Mouse (Mus musculus) neural tube, embryonic 12.5 days (tissue): Measurements from ENCODE around the gene Mtch1. TPM values are rescaled to one million over a fixed set of nuclear protein-coding genes. Genes with fewer than 3 reads are reported as not detected.

Experiments used
- ATAC-seq: fragments of 200-750 bp; cut with Nextera tagmentation; 2 replicates; pipeline ENCODE4 v1.8.0; 2017; ENCODE audit warnings: low read depth, mild to moderate bottlenecking, moderate TSS enrichment, moderate library complexity; ENCODE audit not compliant: low FRiP score
- H3K27ac ChIP-seq: fragments of 300-500 bp; sonication (generic); 2 replicates; pipeline ENCODE4 v1.5.1; 2016
- H3K27me3 ChIP-seq: fragments of 300-500 bp; sonication (generic); replicated peaks from 2 replicates; pipeline ENCODE4 v1.6.1; 2016; ENCODE audit warnings: mild to moderate bottlenecking
- H3K36me3 ChIP-seq: fragments of 300-500 bp; sonication (generic); 2 replicates; pipeline ENCODE4 v1.6.1; 2016; ENCODE audit warnings: mild to moderate bottlenecking
- H3K4me1 ChIP-seq: fragments of 300-500 bp; sonication (generic); 2 replicates; pipeline ENCODE4 v1.6.1; 2016
- H3K4me2 ChIP-seq: fragments of 300-500 bp; sonication (generic); replicated peaks from 2 replicates; pipeline ENCODE4 v1.6.1; 2016; ENCODE audit warnings: mild to moderate bottlenecking
- H3K4me3 ChIP-seq: fragments of 300-500 bp; sonication (generic); 2 replicates; pipeline ENCODE4 v1.5.1; 2016
- H3K9ac ChIP-seq: fragments of 300-500 bp; sonication (generic); 2 replicates; pipeline ENCODE4 v1.6.1; 2016; ENCODE audit warnings: mild to moderate bottlenecking
- H3K9me3 ChIP-seq: fragments of 300-500 bp; sonication (generic); 2 replicates; pipeline ENCODE4 v1.6.1; 2016; ENCODE audit warnings: mild to moderate bottlenecking
- WGBS: fragments of 180-500 bp; shearing (Covaris S2); methylation state at CpG from one replicate; pipeline ENCODE4 v1.1.7; 2016; 5-methylcytosine and 5-hydroxymethylcytosine counted together
- polyA plus RNA-seq: library from polyadenylated mRNA; unstranded; fragments of >200 nt; fragmentation: Nextera tagmentation; extraction: Ambion mirVana; gene quantifications from 2 replicates; pipeline ENCODE4 v1.2.1, GENCODE M21; 2016

Gene Mtch1
- polyA plus RNA-seq, 1 experiment from 2014 or later = 479 TPM

DNA sequence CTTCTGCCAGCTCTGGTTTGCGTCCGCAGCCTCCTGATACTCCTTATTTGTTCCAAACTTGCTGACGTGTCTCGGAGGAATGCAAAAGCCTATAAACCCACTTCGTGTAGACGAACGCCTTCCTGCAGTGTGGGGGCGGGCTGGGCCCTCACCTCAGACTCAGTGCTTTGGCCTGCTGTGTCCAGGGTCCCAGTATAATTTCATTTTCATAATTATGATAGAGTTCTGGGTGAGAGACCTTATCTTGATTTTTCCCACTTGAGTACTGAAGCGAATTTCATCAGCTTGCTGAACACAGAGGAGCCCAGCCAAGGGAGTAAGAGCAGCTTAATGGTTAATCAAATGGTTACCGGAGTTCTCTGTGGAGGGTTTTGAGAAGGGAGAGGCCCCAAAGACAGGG lies 50.4 kb downstream of the Mtch1 start:
- 79% methylated on average over 10 of the region's 10 CpGs for WGBS
- no peak for ATAC-seq
- Histone ChIP-seq H3K27ac (no peak overlapping the region), H3K9me3 (no peaks in the 10 kb centered on the region), H3K4me1 (no peaks in the 10 kb centered on the region), H3K4me3 (no peak overlapping the region), H3K4me2 (no peak overlapping the region), H3K36me3 (peaks cover 73% of the 10 kb centered on the region), H3K9ac (no peak overlapping the region), H3K27me3 (no peaks in the 10 kb centered on the region)

GRCm38 (mm10) chr17:29295835-29296234 lies 51.9 kb downstream of the Mtch1 start:
- no peak for ATAC-seq
- 73% methylated on average over 5 of the region's 5 CpGs for WGBS
- Histone ChIP-seq H3K9ac (no peak overlapping the region), H3K9me3 (no peaks in the 10 kb centered on the region), H3K27ac (no peak overlapping the region), H3K4me2 (no peak overlapping the region), H3K27me3 (no peaks in the 10 kb centered on the region), H3K36me3 (peaks cover 60% of the 10 kb centered on the region), H3K4me1 (no peaks in the 10 kb centered on the region), H3K4me3 (no peak overlapping the region)

- Histone ChIP-seq H3K4me2 (no peak overlapping the region), H3K27ac (no peak overlapping the region), H3K4me3 (no peak overlapping the region), H3K9me3 (no peaks in the 10 kb centered on the region), H3K9ac (no peak overlapping the region), H3K4me1 (no peaks in the 10 kb centered on the region), H3K36me3 (peaks cover 46% of the 10 kb centered on the region), H3K27me3 (no peaks in the 10 kb centered on the region)
- WGBS = 83% methylated on average over 9 of the region's 9 CpGs
- no peak for ATAC-seq
These were observed 53.7 kb downstream of the Mtch1 start for GRCm38 (mm10) chr17:29293807-29294605.

DNA sequence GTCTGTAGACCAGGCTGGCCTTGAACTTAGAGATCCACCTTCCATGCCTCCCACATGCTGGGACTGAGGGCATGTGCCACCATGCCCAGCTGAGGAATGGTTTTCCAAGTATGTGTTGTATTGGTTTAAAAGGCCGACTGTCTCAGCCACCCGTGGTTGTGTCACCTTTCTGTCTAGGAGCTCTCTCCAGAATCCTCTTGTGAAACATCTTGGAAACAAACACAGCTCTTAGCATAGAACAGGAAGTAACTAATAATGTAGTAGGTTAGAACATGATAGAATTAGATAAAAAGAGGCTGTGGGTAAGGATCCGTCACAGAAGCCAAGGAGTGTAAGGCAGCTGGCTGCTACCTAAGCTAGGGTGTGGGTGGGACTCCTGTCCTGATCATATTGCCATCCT lies 54.7 kb downstream of the Mtch1 start:
- no peaks in the 10 kb centered on the region for H3K4me1 ChIP-seq
- H3K27me3 ChIP-seq = no peaks in the 10 kb centered on the region
- 91% methylated on average over 3 of the region's 3 CpGs for WGBS
- H3K4me3 ChIP-seq = no peak overlapping the region
- H3K9me3 ChIP-seq = no peaks in the 10 kb centered on the region
- H3K36me3 ChIP-seq = peaks cover 40% of the 10 kb centered on the region
- H3K27ac ChIP-seq = no peak overlapping the region
- ATAC-seq = no peak
- no peak overlapping the region for H3K9ac ChIP-seq
- H3K4me2 ChIP-seq = no peak overlapping the region

- no peaks in the 10 kb centered on the region for H3K4me1 ChIP-seq
- no peaks in the 10 kb centered on the region for H3K27me3 ChIP-seq
- no peak overlapping the region for H3K4me2 ChIP-seq
- H3K36me3 ChIP-seq = peaks cover 33% of the 10 kb centered on the region
- H3K27ac ChIP-seq = no peak overlapping the region
- no peak overlapping the region for H3K4me3 ChIP-seq
- no peaks in the 10 kb centered on the region for H3K9me3 ChIP-seq
- no peak for ATAC-seq
- no peak overlapping the region for H3K9ac ChIP-seq
- 87% methylated on average over 7 of the region's 7 CpGs for WGBS
These were observed 55.9 kb downstream of the Mtch1 start for GRCm38 (mm10) chr17:29291793-29292192.

- Histone ChIP-seq H3K27me3 (no peaks in the 10 kb centered on the region), H3K9ac (no peak overlapping the region), H3K4me3 (no peak overlapping the region), H3K4me2 (no peak overlapping the region), H3K36me3 (peaks cover 23% of the 10 kb centered on the region), H3K4me1 (no peaks in the 10 kb centered on the region; the same call in 1 of the 2 replicates), H3K27ac (no peak overlapping the region), H3K9me3 (no peaks in the 10 kb centered on the region)
- no peak for ATAC-seq
- WGBS = 75% methylated on average over 21 of the region's 21 CpGs
These were observed 65.3 kb downstream of the Mtch1 start for GRCm38 (mm10) chr17:29282216-29282952.

Other genes starting within 250 kb of the Mtch1 start
- 0.30 and 0.42 TPM in 2 replicates for gene Rab44, start 233.8 kb downstream of the Mtch1 start, polyA plus RNA-seq
- 7.0 and 7.7 TPM in 2 replicates for gene Cpne5, start 109.8 kb downstream of the Mtch1 start, polyA plus RNA-seq
- 117 and 125 TPM in 2 replicates for gene Ppil1, start 83.7 kb downstream of the Mtch1 start, polyA plus RNA-seq
- 74.8 and 75.3 TPM in 2 replicates for gene BC004004, start 79.1 kb downstream of the Mtch1 start, polyA plus RNA-seq
- 1.2 and 1.3 TPM in 2 replicates for gene Pi16, start 30.3 kb downstream of the Mtch1 start, polyA plus RNA-seq
- gene Fgd2, start 13.0 kb upstream of the Mtch1 start, polyA plus RNA-seq = 3.7 and 4.2 TPM in 2 replicates
- gene Pim1, start 142.8 kb upstream of the Mtch1 start, polyA plus RNA-seq = 20.3 and 21.2 TPM in 2 replicates
- not detected in 2 replicates for gene Gm17657, start 201.7 kb upstream of the Mtch1 start, polyA plus RNA-seq
- 21.9 and 26.9 TPM in 2 replicates for gene Tbc1d22b, start 201.9 kb upstream of the Mtch1 start, polyA plus RNA-seq
- 1.2 and 2.5 TPM in 2 replicates for gene Tmem217, start 204.5 kb upstream of the Mtch1 start, polyA plus RNA-seq